Mouse (Mus musculus) megakaryocyte-erythroid progenitor cell, adult 5 weeks (primary cell): Measurements from ENCODE around the gene Lama2. TPM values are rescaled to one million over a fixed set of nuclear protein-coding genes. Genes with fewer than 3 reads are reported as not detected.

ENCODE experiments used
- polyA plus RNA-seq: library from polyadenylated mRNA; stranded (reverse); fragments of >175 nt; gene quantifications from 2 replicates; pipeline ENCODE4 v1.2.3, GENCODE M21; 2012

Gene Lama2
- polyA plus RNA-seq, result 0.01 TPM in 1 of 2 replicates, not detected in the other

GRCm38 (mm10) chr10:27619658-27620057, at the start of gene Lama2:
TSS of gene Lama2 (minus strand) at chr10:27619758.

